Mouse (Mus musculus) CH12.LX (cell line): ENCODE results near the gene Adam10. TPM values are rescaled to one million over a fixed set of nuclear protein-coding genes. Genes with fewer than 3 reads are reported as not detected.

Experiments used
- DNase-seq: peaks from one replicate; pipeline ENCODE4 v3.0.0-alpha.2; 2013; ENCODE audit errors: extremely low read depth
- H3K27ac ChIP-seq: 2 replicates; pipeline ENCODE4 v1.5.1; 2012; ENCODE audit warnings: low read depth, mild to moderate bottlenecking, control low read depth, moderate library complexity; ENCODE audit not compliant: insufficient read depth
- H3K27me3 ChIP-seq: replicated peaks from 2 replicates; pipeline ENCODE3; 2012; ENCODE audit warnings: inconsistent platforms
- H3K36me3 ChIP-seq, 2 experiments: replicated peaks in 1 of 2; 2 replicates each; pipeline versions ENCODE3 to v1.6.1; 2012; ENCODE audit warnings: inconsistent platforms in 1 of 2, low read length in 1 of 2, mild to moderate bottlenecking in 1 of 2, mixed read lengths in 1 of 2, moderate library complexity in 1 of 2; ENCODE audit not compliant: control insufficient read depth in 1 of 2, insufficient read depth in 1 of 2
- H3K4me1 ChIP-seq, 2 experiments: 2 replicates each; pipeline ENCODE4 v1.6.1; 2012; ENCODE audit warnings: inconsistent platforms in 1 of 2, moderate library complexity in 1 of 2; ENCODE audit not compliant: insufficient read depth in 2 of 2, control insufficient read depth in 1 of 2
- H3K4me2 ChIP-seq: 2 replicates; pipeline ENCODE4 v1.6.1; 2012; ENCODE audit warnings: low read depth, mild to moderate bottlenecking, control low read depth; ENCODE audit not compliant: poor library complexity, insufficient read depth, severe bottlenecking
- H3K4me3 ChIP-seq, 3 experiments: fragments of 150-350 bp in 1 of 3; sonication (generic) in 1 of 3; replicated peaks in 1 of 3; 2 replicates each; pipeline versions ENCODE3 to v1.5.1; 2011 to 2012; ENCODE audit warnings: low read depth in 2 of 3, low read length in 2 of 3, mild to moderate bottlenecking in 2 of 3, moderate library complexity in 2 of 3, control low read depth in 1 of 3, improper control_type of control experiment in 1 of 3, inconsistent platforms in 1 of 3, mixed read lengths in 1 of 3; ENCODE audit not compliant: poor library complexity in 1 of 3
- H3K79me2 ChIP-seq: replicated peaks from 2 replicates; pipeline ENCODE4 v1.6.1; 2012; ENCODE audit warnings: mild to moderate bottlenecking, moderate library complexity; ENCODE audit not compliant: control insufficient read depth, poor library complexity, insufficient read depth, severe bottlenecking; ENCODE audit errors: extremely low read depth
- H3K9ac ChIP-seq: 2 replicates; pipeline ENCODE4 v1.6.1; 2012; ENCODE audit warnings: low read depth, mild to moderate bottlenecking, control low read depth, moderate library complexity; ENCODE audit not compliant: insufficient read depth
- H3K9me3 ChIP-seq: replicated peaks from 2 replicates; pipeline ENCODE3; 2012; ENCODE audit warnings: low read length, inconsistent platforms, mixed read lengths
- BHLHE40 ChIP-seq: IDR thresholded peaks from 2 replicates; pipeline ENCODE4 v1.6.1; 2011; ENCODE audit warnings: mild to moderate bottlenecking, low read depth, low read length, improper control_type of control experiment
- CHD1 ChIP-seq: IDR thresholded peaks from 2 replicates; pipeline ENCODE4 v1.6.1; 2012; ENCODE audit warnings: low read depth, low read length, improper control_type of control experiment, inconsistent platforms
- CHD2 ChIP-seq: IDR thresholded peaks from 2 replicates; pipeline ENCODE4 v1.6.1; 2011; ENCODE audit warnings: low read length, improper control_type of control experiment
- CTCF ChIP-seq, 2 experiments: IDR thresholded peaks in 1 of 2; conservative IDR thresholded peaks in 1 of 2; 2 replicates each; pipeline ENCODE4 v1.5.1; 2011 to 2012; ENCODE audit warnings: low read depth in 2 of 2, low read length in 2 of 2, improper control_type of control experiment in 1 of 2, inconsistent platforms in 1 of 2, mild to moderate bottlenecking in 1 of 2, moderate library complexity in 1 of 2
- ELF1 ChIP-seq: IDR thresholded peaks from 2 replicates; pipeline ENCODE4 v1.6.1; 2014; ENCODE audit warnings: low read depth, mild to moderate bottlenecking, inconsistent platforms, low read length, improper control_type of control experiment
- ETS1 ChIP-seq: conservative IDR thresholded peaks from 2 replicates; pipeline ENCODE4 v1.6.1; 2012; ENCODE audit warnings: low read depth, mild to moderate bottlenecking, inconsistent platforms, low read length, improper control_type of control experiment, moderate library complexity
- GABPA ChIP-seq: IDR thresholded peaks from 2 replicates; pipeline ENCODE4 v1.6.1; 2012; ENCODE audit warnings: low read depth, low read length, improper control_type of control experiment, inconsistent platforms; ENCODE audit not compliant: insufficient replicate concordance
- HCFC1 ChIP-seq: IDR thresholded peaks from 2 replicates; pipeline ENCODE4 v1.6.1; 2012; ENCODE audit warnings: low read depth, mild to moderate bottlenecking, inconsistent platforms, low read length, improper control_type of control experiment
- IRF4 ChIP-seq: IDR thresholded peaks from 2 replicates; pipeline ENCODE4 v1.6.1; 2014; ENCODE audit warnings: low read depth, mild to moderate bottlenecking, inconsistent platforms, low read length, improper control_type of control experiment
- JUN ChIP-seq: IDR thresholded peaks from 2 replicates; pipeline ENCODE4 v1.6.1; 2011; ENCODE audit warnings: low read depth, mild to moderate bottlenecking, low read length, improper control_type of control experiment, moderate library complexity; ENCODE audit not compliant: insufficient read depth
- JUND ChIP-seq: conservative IDR thresholded peaks from 2 replicates; pipeline ENCODE4 v1.6.1; 2011; ENCODE audit warnings: low read depth, low read length, improper control_type of control experiment
- MEF2A ChIP-seq: IDR thresholded peaks from 2 replicates; pipeline ENCODE4 v1.6.1; 2014; ENCODE audit warnings: low read depth, mild to moderate bottlenecking, inconsistent platforms, low read length, improper control_type of control experiment, borderline replicate concordance
- MXI1 ChIP-seq: IDR thresholded peaks from 2 replicates; pipeline ENCODE4 v1.6.1; 2011; ENCODE audit warnings: mild to moderate bottlenecking, low read depth, low read length, improper control_type of control experiment
- NRF1 ChIP-seq: IDR thresholded peaks from 2 replicates; pipeline ENCODE4 v1.6.1; 2014; ENCODE audit warnings: low read depth, mild to moderate bottlenecking, inconsistent platforms, low read length, improper control_type of control experiment, moderate library complexity
- RAD21 ChIP-seq: IDR thresholded peaks from 2 replicates; pipeline ENCODE4 v1.6.1; 2011; ENCODE audit warnings: low read depth, mild to moderate bottlenecking, low read length, improper control_type of control experiment, moderate library complexity
- RCOR1 ChIP-seq: conservative IDR thresholded peaks from 2 replicates; pipeline ENCODE4 v1.6.1; 2012; ENCODE audit warnings: low read depth, mild to moderate bottlenecking, inconsistent platforms, low read length, improper control_type of control experiment
- SIN3A ChIP-seq: IDR thresholded peaks from 2 replicates; pipeline ENCODE4 v1.6.1; 2012; ENCODE audit warnings: low read length, improper control_type of control experiment, inconsistent platforms
- SMC3 ChIP-seq: IDR thresholded peaks from 2 replicates; pipeline ENCODE4 v1.6.1; 2011; ENCODE audit warnings: low read depth, low read length, improper control_type of control experiment
- TBP ChIP-seq: conservative IDR thresholded peaks from 2 replicates; pipeline ENCODE4 v1.6.1; 2011; ENCODE audit warnings: low read depth, low read length, improper control_type of control experiment
- TCF12 ChIP-seq: IDR thresholded peaks from 2 replicates; pipeline ENCODE4 v1.6.1; 2014; ENCODE audit warnings: low read depth, mild to moderate bottlenecking, inconsistent platforms, low read length, improper control_type of control experiment
- UBTF ChIP-seq: IDR thresholded peaks from 2 replicates; pipeline ENCODE4 v1.6.1; 2012; ENCODE audit warnings: low read depth, mild to moderate bottlenecking, inconsistent platforms, low read length, improper control_type of control experiment, moderate library complexity
- ZKSCAN1 ChIP-seq: IDR thresholded peaks from 2 replicates; pipeline ENCODE4 v1.6.1; 2012; ENCODE audit warnings: low read depth, inconsistent platforms, low read length, improper control_type of control experiment, borderline replicate concordance
- ZNF384 ChIP-seq: IDR thresholded peaks from 2 replicates; pipeline ENCODE4 v1.6.1; 2012; ENCODE audit warnings: low read depth, low read length, improper control_type of control experiment, inconsistent platforms
- dilution Hi-C: fragments of 300-500 bp; cut with MboI; formaldehyde crosslinking; loops from 2 replicates; pipeline ENCODE4 v1.14.3; 2020; ENCODE audit warnings: low sequenced_read_pairs; ENCODE audit not compliant: extremely low pct_unique_long_range_greater_than_20kb, extremely low pct_ligation_motif_present
- in situ Hi-C: fragments of 300-500 bp; cut with MboI; formaldehyde crosslinking; loops from 3 replicates; pipeline ENCODE4 v1.14.3; 2019; ENCODE audit warnings: low sequenced_read_pairs, low pct_ligation_motif_present, low pct_unique_long_range_greater_than_20kb, mixed read lengths
- polyA plus RNA-seq: library from polyadenylated mRNA; unstranded; fragments of >175 nt; gene quantifications from 2 replicates; pipeline ENCODE4 v1.2.1, GENCODE M21; 2012; ENCODE audit warnings: low read depth; ENCODE audit not compliant: insufficient read length
- total RNA-seq, 2 experiments: library from RNA; depleted of rRNA; stranded (reverse); fragments of 300-350 nt in 1 of 2; fragments of >200 nt in 1 of 2; gene quantifications; 2 replicates each; pipeline ENCODE4 v1.2.3; 2012 to 2014

Adam10 gene
- total and polyA plus RNA-seq, 3 experiments: 9.3 to 28.9 (median 17.8) TPM

DNA sequence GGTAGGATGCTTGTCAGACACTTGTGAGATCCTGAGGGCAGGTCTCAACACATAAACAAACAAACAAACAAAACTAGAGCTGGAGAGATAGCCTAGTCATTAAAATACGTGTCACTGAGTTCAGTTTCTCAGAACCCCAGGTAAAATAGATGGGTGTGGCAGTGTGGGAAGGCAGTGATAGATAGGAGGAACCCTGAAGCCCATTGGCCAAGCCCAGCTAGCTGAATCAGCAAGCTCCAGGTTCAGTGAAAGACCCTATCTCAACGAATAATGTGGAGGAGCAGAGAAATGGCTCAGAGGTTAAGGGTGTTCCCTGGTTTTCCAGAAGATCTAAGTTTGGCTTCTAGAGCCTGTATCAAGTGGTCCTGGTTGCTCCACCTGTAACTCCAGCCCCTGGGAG is 9.6 kb upstream of the Adam10 start:
- Histone ChIP-seq H3K79me2 (no peaks in the 10 kb centered on the region), H3K4me2 (no peak overlapping the region), H3K27ac (no peak overlapping the region), H3K36me3 (no peaks in the 10 kb centered on the region), H3K9ac (no peak overlapping the region), H3K9me3 (peaks cover 2% of the 10 kb centered on the region), H3K4me1 (peaks cover 5 to 19% of the 10 kb centered on the region in 2 experiments), H3K27me3 (no peaks in the 10 kb centered on the region), H3K4me3 (no peak overlapping the region)
- no peak for DNase-seq
- in situ Hi-C loops: no loop called here
- dilution Hi-C loops: no loop called here
- no peak for TF ChIP-seq RAD21
- TF ChIP-seq GABPA: no peak
- TF ChIP-seq JUN: no peak
- no peak for TF ChIP-seq UBTF
- no peak for TF ChIP-seq CHD1
- TF ChIP-seq ETS1: no peak
- no peak for TF ChIP-seq HCFC1
- TF ChIP-seq NRF1: no peak
- TF ChIP-seq MEF2A: no peak
- no peak for TF ChIP-seq CHD2
- TF ChIP-seq RCOR1: no peak
- no peak for TF ChIP-seq TBP

DNA sequence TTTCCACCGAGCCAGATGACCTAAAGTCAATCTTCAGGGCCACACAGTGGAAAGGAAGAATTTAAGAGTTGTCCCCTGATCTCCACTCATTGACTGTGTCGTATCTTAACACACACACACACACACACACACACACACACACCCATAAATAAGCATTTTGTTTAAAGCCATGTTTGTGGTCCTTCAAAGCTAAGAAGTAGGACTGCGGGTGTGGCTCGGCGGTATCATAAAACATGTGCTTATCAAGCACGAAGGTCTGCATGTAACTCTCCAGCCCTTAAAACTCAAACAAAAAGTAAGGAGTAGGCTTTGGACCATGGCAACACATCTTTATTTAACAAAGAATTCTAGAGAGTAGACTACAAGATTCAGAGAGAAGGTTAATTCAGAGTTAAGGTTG is 8.4 kb upstream of the Adam10 start:
- Histone ChIP-seq H3K36me3 (no peaks in the 10 kb centered on the region), H3K4me3 (no peak overlapping the region), H3K27me3 (no peaks in the 10 kb centered on the region), H3K9me3 (peaks cover 2% of the 10 kb centered on the region), H3K4me2 (no peak overlapping the region), H3K9ac (no peak overlapping the region), H3K79me2 (no peaks in the 10 kb centered on the region), H3K27ac (no peak overlapping the region), H3K4me1 (peaks cover 5 to 19% of the 10 kb centered on the region in 2 experiments)
- dilution Hi-C loops: no loop called here
- in situ Hi-C loops: loop anchor here (10.0 kb wide), 2 partner anchors 254 to 404 kb away; no protein-coding TSS in a partner anchor
- no peak for TF ChIP-seq SIN3A
- TF ChIP-seq ELF1: no peak
- no peak for TF ChIP-seq ZNF384
- TF ChIP-seq UBTF: no peak
- no peak for TF ChIP-seq GABPA
- TF ChIP-seq NRF1: no peak
- TF ChIP-seq JUN: no peak
- TF ChIP-seq ZKSCAN1: no peak
- no peak for TF ChIP-seq JUND
- no peak for TF ChIP-seq CTCF (conservative IDR thresholded peaks at IDR 0.05 in 1 of 2, IDR thresholded peaks at IDR 0.05 in 1 of 2; ENCODE audit: low read depth in 2 of 2, low read length in 2 of 2)
- no peak for TF ChIP-seq MXI1
- no peak for TF ChIP-seq BHLHE40
- no peak for TF ChIP-seq SMC3
- TF ChIP-seq IRF4: no peak
- TF ChIP-seq TCF12: no peak
- DNase-seq: no peak
